Mouse (Mus musculus) G1E (cell line): ENCODE results near the gene Mrpl34. TPM values are rescaled to one million over a fixed set of nuclear protein-coding genes. Genes with fewer than 3 reads are reported as not detected.

Experiments
- ATAC-seq: 2 replicates; pipeline ENCODE4 v1.8.0; 2016; ENCODE audit warnings: mild to moderate bottlenecking; ENCODE audit not compliant: insufficient number of reproducible peaks, poor library complexity, low FRiP score, severe bottlenecking; ENCODE audit errors: extremely low read depth
- DNase-seq: peaks from one replicate; pipeline ENCODE4 v3.0.0; 2012; ENCODE audit warnings: low spot score
- H3K27me3 ChIP-seq: 2 replicates; pipeline ENCODE4 v1.6.1; 2012; ENCODE audit warnings: mild to moderate bottlenecking, low read length, inconsistent platforms; ENCODE audit not compliant: insufficient read depth
- H3K36me3 ChIP-seq: replicated peaks from 2 replicates; pipeline ENCODE3; 2012; ENCODE audit warnings: mild to moderate bottlenecking, inconsistent platforms
- H3K4me1 ChIP-seq: 2 replicates; pipeline ENCODE4 v1.6.1; 2012; ENCODE audit warnings: low read depth, low read length, inconsistent platforms, mixed read lengths; ENCODE audit not compliant: insufficient read depth
- H3K4me3 ChIP-seq: 2 replicates; pipeline ENCODE4 v1.5.1; 2012; ENCODE audit warnings: low read depth, mild to moderate bottlenecking, inconsistent platforms, low read length, moderate library complexity, mixed read lengths
- H3K9me3 ChIP-seq: replicated peaks from 2 replicates; pipeline ENCODE4 v1.6.1; 2012; ENCODE audit warnings: inconsistent platforms
- CTCF ChIP-seq: IDR thresholded peaks from 2 replicates; pipeline ENCODE4 v1.5.1; 2012; ENCODE audit warnings: low read depth, low read length, inconsistent platforms, mixed read lengths
- GATA1 ChIP-seq: IDR thresholded peaks from 2 replicates; pipeline ENCODE4 v1.6.1; 2012; ENCODE audit warnings: borderline replicate concordance, low read length, inconsistent platforms, mixed read lengths
- GATA2 ChIP-seq: IDR thresholded peaks from 2 replicates; pipeline ENCODE4 v1.6.1; 2012; ENCODE audit warnings: low read depth, low read length, inconsistent platforms, borderline replicate concordance
- POLR2AphosphoS5 ChIP-seq: IDR thresholded peaks from 2 replicates; pipeline ENCODE4 v1.6.1; 2012; ENCODE audit warnings: low read depth, low read length, inconsistent platforms; ENCODE audit not compliant: insufficient replicate concordance
- TAL1 ChIP-seq: conservative IDR thresholded peaks from 2 replicates; pipeline ENCODE4 v1.6.1; 2012; ENCODE audit warnings: low read depth, low read length, inconsistent platforms, mixed read lengths
- polyA plus RNA-seq: library from polyadenylated mRNA; stranded (reverse); fragments of >175 nt; gene quantifications from 2 replicates; pipeline ENCODE4 v1.2.3, GENCODE M21; 2012
- total RNA-seq, 2 experiments: library from RNA; stranded (forward) in 1 of 2; stranded (reverse) in 1 of 2; fragments of 200-1000 nt in 1 of 2; fragments of >200 nt in 1 of 2; fragmentation: Nextera tagmentation in 1 of 2; gene quantifications; 2 replicates each; pipeline ENCODE4 v1.2.3; 2014 to 2017

Gene Mrpl34
- total and polyA plus RNA-seq, 3 experiments = 42.0 to 149 (median 68.2) TPM

DNA sequence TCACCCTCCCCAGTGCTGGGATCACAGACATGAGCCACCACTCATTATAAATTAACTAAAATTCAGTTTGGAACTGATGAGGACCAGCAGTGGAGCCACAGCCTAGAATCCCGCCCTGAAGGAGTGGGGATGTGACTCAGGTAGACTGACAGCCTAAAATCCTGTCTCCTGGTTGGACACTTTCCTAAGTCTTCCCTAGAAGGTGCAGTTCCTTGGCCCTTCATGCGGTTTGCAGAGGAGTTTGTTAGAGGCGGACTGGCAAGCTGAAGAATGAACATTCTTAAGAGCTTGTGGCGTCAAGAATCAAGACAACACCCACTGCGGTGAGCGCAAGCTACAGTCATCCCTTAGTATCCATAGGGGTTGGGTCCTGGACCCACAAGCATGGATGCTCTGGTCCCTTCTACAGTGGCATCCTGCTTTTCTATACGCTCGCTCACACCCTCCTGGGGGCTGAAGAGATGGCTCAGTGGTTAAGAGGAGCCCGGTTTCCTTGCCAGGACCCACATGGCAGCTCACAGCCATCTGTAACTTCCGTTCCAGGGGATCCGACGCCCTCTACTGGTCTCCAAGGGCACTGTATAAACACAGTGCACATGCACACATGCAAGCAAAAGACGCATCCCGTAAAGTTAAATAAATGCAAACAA, 12.6 kb downstream of the Mrpl34 start:
- Histone ChIP-seq H3K27me3 (peaks cover 15% of the 10 kb centered on the region; the same call in 1 of the 2 replicates), H3K9me3 (no peaks in the 10 kb centered on the region), H3K36me3 (peaks cover 35% of the 10 kb centered on the region), H3K4me1 (peaks cover 35% of the 10 kb centered on the region), H3K4me3 (peak overlapping the region; percentile 80; the same call in 1 of the 2 replicates)
- TF ChIP-seq POLR2AphosphoS5 = no peak
- TF ChIP-seq CTCF = peak; percentile 40; the same call in 1 of the 2 replicates
- no peak; the same call in 1 of the 2 replicates for ATAC-seq
- no peak for DNase-seq

DNA sequence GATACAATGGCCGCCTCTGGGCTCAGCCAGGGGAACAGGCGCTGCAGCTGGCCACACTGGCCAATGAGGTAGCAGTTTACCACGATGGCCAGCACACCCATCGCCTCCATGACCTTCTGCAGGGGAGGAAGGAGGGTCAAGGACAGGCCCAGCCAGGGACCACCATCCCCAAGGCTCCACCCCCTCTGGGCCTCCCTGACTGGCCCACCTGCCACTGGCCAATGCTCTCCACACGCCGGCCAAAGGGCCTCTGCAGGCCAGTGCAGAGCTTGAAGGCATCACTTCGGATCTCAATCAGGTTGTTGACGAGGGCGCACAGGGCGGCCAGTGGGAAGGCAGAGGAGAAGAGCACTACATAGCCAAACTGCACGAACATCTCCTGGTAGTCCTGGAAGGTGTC, 14.2 kb downstream of the Mrpl34 start:
- TF ChIP-seq GATA2 (no peak), GATA1 (no peak), CTCF (no peak), POLR2AphosphoS5 (no peak), TAL1 (no peak)
- H3K36me3 ChIP-seq = peaks cover 19% of the 10 kb centered on the region
- ATAC-seq (no peak), DNase-seq (no peak)
- no peaks in the 10 kb centered on the region for H3K9me3 ChIP-seq
- H3K27me3 ChIP-seq = peaks cover 15% of the 10 kb centered on the region; the same call in 1 of the 2 replicates
- no peak overlapping the region for H3K4me3 ChIP-seq
- peaks cover 32% of the 10 kb centered on the region for H3K4me1 ChIP-seq

DNA sequence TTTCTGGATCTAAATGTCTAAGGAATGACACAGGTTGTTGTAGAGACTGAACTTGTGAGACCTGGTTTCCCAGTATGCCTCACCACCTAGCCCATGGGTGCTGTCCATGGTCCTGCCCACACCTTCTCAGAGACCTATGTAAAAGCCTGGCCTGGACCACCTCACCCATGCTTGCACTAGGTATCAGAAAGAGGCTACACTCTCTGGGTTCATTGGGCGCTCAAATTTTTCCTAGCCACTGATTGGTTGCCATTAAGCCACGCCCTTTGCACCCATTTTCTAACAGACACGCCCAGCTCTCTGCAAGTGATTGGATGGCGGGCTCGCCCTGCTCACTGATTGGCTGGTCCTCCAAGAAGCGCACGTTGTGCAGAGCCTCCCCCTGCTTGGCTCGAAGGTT, 19.2 kb downstream of the Mrpl34 start:
- DNase-seq (peak; percentile 59), ATAC-seq (no peak)
- H3K36me3 ChIP-seq = peaks cover under 1% of the 10 kb centered on the region
- no peak for TF ChIP-seq GATA1
- no peak for TF ChIP-seq TAL1
- no peak for TF ChIP-seq GATA2
- no peak for TF ChIP-seq POLR2AphosphoS5
- TF ChIP-seq CTCF = no peak
- peaks cover 45% of the 10 kb centered on the region for H3K4me1 ChIP-seq
- peaks cover 25% of the 10 kb centered on the region; the same call in 1 of the 2 replicates for H3K27me3 ChIP-seq
- no peak overlapping the region for H3K4me3 ChIP-seq
- no peaks in the 10 kb centered on the region for H3K9me3 ChIP-seq

DNA sequence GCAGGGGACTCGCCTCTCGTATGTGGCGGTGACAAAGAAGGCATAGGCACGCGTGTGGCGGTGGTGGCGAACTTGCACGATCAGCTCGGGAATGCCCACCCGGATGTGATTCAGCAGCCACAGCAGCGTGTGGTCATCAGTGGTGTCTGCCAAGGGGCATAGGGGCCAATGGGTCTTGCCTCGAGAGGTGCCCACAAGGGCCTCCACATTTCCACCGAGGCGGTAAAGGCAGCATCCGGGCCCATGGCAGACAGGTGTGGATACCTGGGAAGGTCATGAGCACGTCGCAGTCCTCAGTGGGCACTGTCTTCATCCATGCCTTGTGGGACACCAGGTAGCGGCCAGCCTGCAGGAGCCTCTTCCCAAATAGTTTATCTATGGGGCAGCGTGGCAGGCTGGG, 20.0 kb downstream of the Mrpl34 start:
- peak overlapping the region; percentile 17 for H3K4me3 ChIP-seq
- H3K9me3 ChIP-seq = no peaks in the 10 kb centered on the region
- DNase-seq = no peak
- ATAC-seq = no peak
- peaks cover 20% of the 10 kb centered on the region; the same call in 1 of the 2 replicates for H3K27me3 ChIP-seq
- H3K4me1 ChIP-seq = peaks cover 53% of the 10 kb centered on the region
- peaks cover 8% of the 10 kb centered on the region for H3K36me3 ChIP-seq
- no peak for TF ChIP-seq GATA2
- no peak for TF ChIP-seq TAL1
- no peak for TF ChIP-seq GATA1
- TF ChIP-seq POLR2AphosphoS5 = no peak
- TF ChIP-seq CTCF = no peak

DNA sequence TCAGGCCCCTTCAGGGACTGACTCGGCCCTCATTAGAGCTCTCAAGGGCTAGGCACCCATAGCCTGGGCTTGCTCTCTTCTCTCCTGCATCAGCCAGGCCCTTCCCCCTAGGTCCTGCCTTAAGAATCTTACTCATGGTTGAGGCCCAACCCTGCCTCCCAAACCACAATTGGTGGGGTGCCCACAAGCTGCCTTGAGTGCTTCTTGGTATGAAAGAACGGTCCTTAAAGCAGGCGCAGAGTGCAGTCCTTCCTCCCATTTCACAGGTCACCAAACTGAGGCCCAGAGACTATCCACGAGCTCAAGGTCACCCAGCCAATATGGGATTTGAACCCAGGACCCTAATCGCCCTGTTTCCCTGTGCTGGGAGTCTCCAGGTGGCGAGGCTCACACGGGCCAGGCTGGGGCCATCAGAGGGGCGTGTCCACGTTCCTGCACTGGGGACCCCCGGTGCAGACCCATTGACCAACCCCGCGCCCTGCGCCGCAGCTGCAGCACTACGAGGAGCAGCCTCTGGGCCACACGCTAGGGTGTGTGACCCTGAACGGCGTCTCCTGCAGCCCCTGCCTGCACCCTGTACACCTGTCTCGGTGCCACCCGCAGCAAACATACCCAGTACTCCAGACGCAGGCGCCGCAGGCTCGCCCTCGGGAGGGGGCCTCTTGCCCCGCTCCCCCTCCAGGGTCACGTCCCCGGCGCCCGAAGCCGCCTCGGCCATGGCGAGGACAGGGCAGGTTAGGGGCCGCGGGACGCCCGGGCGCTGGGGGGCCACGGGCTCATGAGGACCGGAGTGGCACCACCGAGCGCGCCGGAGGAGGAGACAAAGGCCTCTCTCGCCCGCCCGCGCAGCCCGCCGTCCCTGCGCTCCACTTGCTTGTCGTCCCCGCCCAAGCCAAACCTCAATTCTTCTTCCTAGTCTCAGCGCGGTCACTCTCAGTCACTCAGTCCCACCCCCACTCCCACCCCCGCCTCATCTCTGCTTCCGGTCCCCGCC, 20.7 kb downstream of the Mrpl34 start, which contains the start of gene Ano8:
Gene Ano8, minus strand, starts transcription at position 822 of the 994 bp plus-strand sequence.
- H3K9me3 ChIP-seq = no peaks in the 10 kb centered on the region
- peaks cover 15% of the 10 kb centered on the region for H3K36me3 ChIP-seq
- H3K4me3 ChIP-seq = peak within 1 kb of the TSS; percentile 73
- no peak for TF ChIP-seq GATA1
- no peak for ATAC-seq
- H3K27me3 ChIP-seq = peaks cover 18% of the 10 kb centered on the region; the same call in 1 of the 2 replicates
- peaks cover 59% of the 10 kb centered on the region for H3K4me1 ChIP-seq
- peak; percentile 53 for DNase-seq

DNA sequence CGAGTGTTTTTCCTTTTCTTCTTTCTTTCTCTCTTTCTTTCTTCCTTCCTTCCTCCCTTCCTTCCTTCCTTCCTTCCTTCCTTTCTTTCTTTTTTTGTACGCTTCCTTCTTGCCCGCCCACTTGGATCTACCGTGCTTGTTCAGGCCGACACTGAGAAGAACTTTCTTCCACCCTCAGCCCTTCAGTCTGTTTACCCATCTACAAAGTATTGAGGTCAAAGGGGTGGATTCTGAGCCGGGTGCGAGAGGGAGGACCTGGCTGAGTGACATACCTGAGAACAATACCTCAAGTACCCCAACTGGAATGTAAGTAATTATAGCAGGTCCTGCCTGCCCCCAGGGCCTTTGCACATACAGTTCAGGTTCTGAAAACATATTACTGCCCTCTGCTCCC, 21.4 kb downstream of the Mrpl34 start:
- H3K36me3 ChIP-seq = peaks cover 22% of the 10 kb centered on the region
- no peak for TF ChIP-seq GATA2
- TF ChIP-seq POLR2AphosphoS5 = no peak
- no peak for TF ChIP-seq CTCF
- no peak for TF ChIP-seq TAL1
- no peak for TF ChIP-seq GATA1
- DNase-seq (no peak), ATAC-seq (no peak)
- no peak overlapping the region; the same call in 1 of the 2 replicates for H3K4me3 ChIP-seq
- peaks cover 14% of the 10 kb centered on the region; the same call in 1 of the 2 replicates for H3K27me3 ChIP-seq
- no peaks in the 10 kb centered on the region for H3K9me3 ChIP-seq
- peaks cover 55% of the 10 kb centered on the region for H3K4me1 ChIP-seq
